ENCODE assay signal across 8 mouse cellular contexts in genomic region chr11:3774463-3775262, GRCm38 (mm10).
DNase-seq lines count a peak whose midpoint lies in the region; ATAC-seq and TF ChIP-seq lines count a peak whose summit lies in the region.

No protein-coding gene starts in this region.

- H3K4me1 ChIP-seq in heart, embryonic 15.5 days (replicated peaks), result peaks cover 7% of the 10 kb centered on the region
- H3K4me1 ChIP-seq in limb, embryonic 12.5 days (replicated peaks), result peaks cover 8% of the 10 kb centered on the region
- peaks cover 4% of the 10 kb centered on the region; the same call in 1 of the 2 replicates for H3K4me1 ChIP-seq in midbrain, postnatal 0 days (ENCODE audit: insufficient read depth, low read length)

- no peak overlapping the region for H3K9ac ChIP-seq in heart, embryonic 15.5 days
- no peak overlapping the region for H3K9ac ChIP-seq in limb, embryonic 12.5 days (replicated peaks)
- peak overlapping the region; percentile 96 for H3K9ac ChIP-seq in midbrain, postnatal 0 days (replicated peaks; ENCODE audit: low read length, poor library complexity, severe bottlenecking)

- H3K27ac ChIP-seq in heart, embryonic 15.5 days, result no peak overlapping the region
- H3K27ac ChIP-seq in limb, embryonic 12.5 days, result no peak overlapping the region
- peak overlapping the region; percentile 95 for H3K27ac ChIP-seq in midbrain, postnatal 0 days (ENCODE audit: low read depth, low read length)

- WGBS in heart, embryonic 15.5 days, result 2% methylated on average over 49 of the region's 56 CpGs
- 2% methylated on average over 53 of the region's 56 CpGs for WGBS in limb, embryonic 12.5 days
- WGBS in midbrain, postnatal 0 days, result 1% methylated on average over 47 of the region's 56 CpGs

- no peak; the same call in 1 of the 2 replicates for TF ChIP-seq CTCF in midbrain, postnatal 0 days (IDR thresholded peaks at IDR 0.05)

- no peaks in the 10 kb centered on the region for H3K36me3 ChIP-seq in heart, embryonic 15.5 days
- no peaks in the 10 kb centered on the region for H3K36me3 ChIP-seq in limb, embryonic 12.5 days
- H3K36me3 ChIP-seq in midbrain, postnatal 0 days (ENCODE audit: insufficient read depth, low read length), result no peaks in the 10 kb centered on the region

- ATAC-seq in CD4-positive, CD25-positive, alpha-beta regulatory T cell, adult 4 months, result no peak
- ATAC-seq in heart, embryonic 15.5 days (replicated peaks; ENCODE audit: insufficient number of reproducible peaks, insufficient read depth, low FRiP score, low read depth), result peak; percentile 43; the same call in 1 of the 2 replicates
- ATAC-seq in limb, embryonic 12.5 days (ENCODE audit: insufficient number of reproducible peaks, insufficient read depth, low FRiP score, low TSS enrichment, low read depth), result no peak
- ATAC-seq in midbrain, postnatal 0 days (ENCODE audit: low FRiP score), result peak; percentile 81

- peak; percentile 2 for DNase-seq in CD4-positive, CD25-positive, alpha-beta regulatory T cell, adult 2 months (ENCODE audit: low read depth, low spot score)
- DNase-seq in urinary bladder, postnatal 25 days (ENCODE audit: low spot score), result peak; percentile 19
- DNase-seq in urinary bladder, postnatal 10 days (ENCODE audit: low spot score), result no peak
- DNase-seq in midbrain, postnatal 0 days (ENCODE audit: low spot score), result peak; percentile 54
- peak; percentile 26 for DNase-seq in yolk sac, embryonic 10.5 days (ENCODE audit: low spot score)

- peak overlapping the region; percentile 55 for H3K4me2 ChIP-seq in heart, embryonic 15.5 days
- peak overlapping the region; percentile 57 for H3K4me2 ChIP-seq in limb, embryonic 12.5 days
- H3K4me2 ChIP-seq in midbrain, postnatal 0 days (ENCODE audit: low read depth, low read length, poor library complexity, severe bottlenecking), result peak overlapping the region; percentile 80

- H3K9me3 ChIP-seq in heart, embryonic 15.5 days (replicated peaks), result no peaks in the 10 kb centered on the region
- H3K9me3 ChIP-seq in limb, embryonic 12.5 days, result no peaks in the 10 kb centered on the region
- H3K9me3 ChIP-seq in midbrain, postnatal 0 days (ENCODE audit: low read length), result no peaks in the 10 kb centered on the region

- peaks cover 58% of the 10 kb centered on the region for H3K27me3 ChIP-seq in heart, embryonic 15.5 days
- H3K27me3 ChIP-seq in limb, embryonic 12.5 days, result peaks cover 53% of the 10 kb centered on the region
- 0 out of 2 replicates have a peak, but pooled peaks cover 5% of the 10 kb centered on the region for H3K27me3 ChIP-seq in midbrain, postnatal 0 days (ENCODE audit: insufficient read depth, low read length)

- peak overlapping the region; percentile 28 for H3K4me3 ChIP-seq in heart, embryonic 15.5 days
- H3K4me3 ChIP-seq in limb, embryonic 12.5 days (replicated peaks), result peak overlapping the region; percentile 32
- peak overlapping the region; percentile 68 for H3K4me3 ChIP-seq in midbrain, postnatal 0 days (ENCODE audit: low read depth, low read length)

Comparison
In these comparisons a context has a peak if more than half of its experiments do, and no peak if none do; other contexts are left out.
1. ATAC-seq: peak in heart, embryonic 15.5 days (single experiment) and midbrain, postnatal 0 days (single experiment); none in CD4-positive, CD25-positive, alpha-beta regulatory T cell, adult 4 months (single experiment) and limb, embryonic 12.5 days (single experiment).
2. Peak in every context shown above with its lines, with median percentiles within 50 percentile points of each other: H3K4me2 ChIP-seq and H3K4me3 ChIP-seq.